Mouse (Mus musculus) left cerebral cortex, postnatal 36 days (tissue): ENCODE data around the gene Sowahd. TPM values are rescaled to one million over a fixed set of nuclear protein-coding genes. Genes with fewer than 3 reads are reported as not detected.

ENCODE experiments used
- DNase-seq, 2 experiments: peaks; one replicate each; pipeline ENCODE4 v3.0.0; 2021 to 2022; ENCODE audit warnings: low spot score in 2 of 2, mixed read lengths in 1 of 2
- intact Hi-C: fragments of 180-260 bp; cut with DNase I; formaldehyde crosslinking; loops from one replicate; pipeline ENCODE4 v1.15.1; 2025
- total RNA-seq, 2 experiments: library from RNA; stranded (reverse); gene quantifications; 2 replicates each; pipeline ENCODE4 v1.2.3; 2021

Sowahd gene
- total RNA-seq, 2 experiments from 2014 or later, result not detected

DNA sequence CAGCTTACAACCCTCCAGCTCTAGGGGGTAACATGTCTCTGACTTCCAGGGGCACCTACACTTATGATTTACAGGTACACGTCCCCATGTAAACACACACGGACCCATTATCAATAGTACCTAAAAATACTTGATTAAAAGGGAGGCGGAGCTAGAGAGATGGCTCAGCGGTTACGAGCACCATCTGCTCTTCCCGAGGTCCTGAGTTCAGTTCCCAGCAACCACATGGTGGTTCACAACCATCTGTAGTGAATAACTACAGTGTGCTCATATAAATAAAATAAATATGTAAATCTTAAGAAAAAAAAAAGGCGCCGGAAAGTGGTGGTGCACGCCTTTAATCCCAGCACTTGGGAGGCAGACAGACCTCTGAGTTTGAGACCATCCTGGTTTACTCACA lies 37.0 kb downstream of the Sowahd start:
- no peak for DNase-seq
- intact Hi-C loops, result no loop called here

DNA sequence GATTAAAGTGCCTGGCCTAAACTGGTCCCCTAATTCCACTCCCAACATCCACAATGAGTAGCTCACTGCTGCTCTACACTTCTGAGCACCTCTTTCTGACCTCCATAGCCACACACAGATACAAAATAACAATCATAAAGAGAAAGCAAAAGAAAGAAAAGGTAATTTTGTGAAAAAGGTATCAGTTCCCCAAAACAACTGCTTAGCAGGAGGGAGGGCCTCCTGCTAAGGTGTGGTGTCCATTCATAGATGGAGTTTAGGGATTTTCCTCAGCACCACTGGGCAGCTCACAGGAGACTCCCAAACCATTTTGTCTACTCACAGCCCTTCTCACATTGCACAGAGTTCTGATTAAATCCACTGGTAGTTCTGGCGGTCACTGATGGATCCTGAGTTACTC lies 40.1 kb downstream of the Sowahd start:
- DNase-seq, result no peak
- intact Hi-C loops, result no loop called here

DNA sequence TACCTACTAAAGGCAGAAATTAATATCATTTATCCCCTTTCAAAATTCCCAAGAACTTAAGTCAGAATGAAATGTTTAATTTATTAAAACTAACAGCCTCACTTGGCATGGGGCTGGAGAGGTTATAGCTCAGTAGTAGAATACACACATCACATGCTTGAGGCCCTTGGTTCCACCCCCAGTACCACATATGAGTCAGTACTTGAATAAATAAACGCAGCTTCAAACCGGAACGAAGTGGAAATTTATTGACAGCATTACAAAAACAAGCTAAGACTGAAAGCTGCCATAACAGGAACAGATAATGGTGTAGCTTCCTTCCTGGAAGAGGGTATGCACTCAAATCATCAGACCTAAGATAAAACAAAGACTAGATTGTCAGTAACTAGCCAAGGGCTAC lies 42.8 kb downstream of the Sowahd start:
- no peak for DNase-seq

DNA sequence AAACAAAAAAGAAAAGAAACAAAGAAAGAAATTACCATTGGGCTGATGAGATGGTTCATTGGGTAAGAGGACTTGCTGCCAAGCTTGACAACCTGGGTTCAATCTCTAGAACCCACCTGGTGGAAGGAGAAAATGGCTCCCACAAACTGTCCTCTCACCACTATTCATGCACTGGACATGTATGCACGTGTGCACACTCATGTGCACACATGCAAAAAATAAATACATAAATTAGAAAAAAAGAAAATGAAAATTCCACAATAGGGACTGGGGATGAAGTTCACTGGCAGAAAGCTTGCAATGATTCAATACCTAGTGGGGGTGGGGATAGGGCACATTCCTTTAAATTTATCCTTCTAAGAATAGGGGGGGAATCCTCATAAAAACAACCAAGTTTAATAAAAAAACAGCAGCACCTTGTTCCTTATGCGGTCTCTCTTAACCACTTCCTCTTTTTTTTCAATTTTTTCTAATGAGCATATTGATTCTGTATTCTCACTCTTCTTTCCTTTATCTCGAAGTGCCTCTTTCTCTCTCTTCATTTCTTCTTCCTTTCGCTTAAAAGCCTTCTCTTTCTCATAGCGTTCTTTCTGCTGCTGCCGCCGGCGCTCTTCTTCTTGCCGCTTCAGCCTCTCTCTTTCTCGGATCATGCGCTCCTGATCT lies 46.6 kb downstream of the Sowahd start:
- no peak for DNase-seq
- intact Hi-C loops, result no loop called here

More for the DNA sequence above, 42.8 kb downstream of the Sowahd start:
- intact Hi-C loops, result no loop called here

DNA sequence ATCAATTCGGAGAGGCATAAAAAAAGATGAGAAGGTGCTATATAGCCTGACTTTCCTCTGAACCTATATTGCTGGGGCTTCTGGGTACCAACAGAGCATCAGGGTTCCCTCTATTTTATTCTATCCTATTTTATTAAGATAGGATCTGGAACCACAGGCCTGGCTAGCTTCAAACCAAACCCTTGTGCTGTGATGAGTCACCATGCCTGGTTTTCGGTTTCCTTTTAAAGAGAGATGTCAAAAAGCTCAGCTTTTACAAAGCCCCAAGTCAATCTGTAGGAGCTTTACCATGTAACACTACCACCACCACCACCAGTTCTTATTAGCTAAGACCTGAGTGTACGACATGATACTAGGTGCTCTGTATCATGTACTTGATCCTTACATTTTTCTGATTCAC lies 50.0 kb downstream of the Sowahd start:
- intact Hi-C loops, result no loop called here
- no peak for DNase-seq

Other genes with a start within 250 kb of the Sowahd start
- gene Ube2a, start 174.9 kb upstream of the Sowahd start, total RNA-seq, result 10 to 100 TPM; 48.7 to 50.8 TPM
- 10 to 100 TPM; 37.2 to 37.7 TPM for gene C330007P06Rik, start 174.7 kb upstream of the Sowahd start, total RNA-seq
- gene Nkrf, start 145.9 kb upstream of the Sowahd start, total RNA-seq, result 10 to 100 TPM; 31.2 to 32.3 TPM
- gene Sept6, start 57.1 kb upstream of the Sowahd start, total RNA-seq, result 10 to 100 TPM; 57.4 to 68.4 TPM
- 100 to 1,000 TPM; 236 to 243 TPM for gene Rpl39, start 36.6 kb downstream of the Sowahd start, total RNA-seq
- gene Upf3b, start 61.5 kb downstream of the Sowahd start, total RNA-seq, result 10 to 100 TPM; 12.8 to 21.5 TPM
- gene Nkap, start 78.0 kb downstream of the Sowahd start, total RNA-seq, result 10 to 100 TPM; 11.3 to 14.1 TPM
- not detected for gene Akap14, start 120.0 kb downstream of the Sowahd start, total RNA-seq
- 100 to 1,000 TPM; 191 to 222 TPM for gene Ndufa1, start 142.3 kb downstream of the Sowahd start, total RNA-seq
- gene Rnf113a1, start 142.4 kb downstream of the Sowahd start, total RNA-seq, result 1 to 10 TPM; 7.5 to 7.6 TPM
- gene Gm9, start 162.2 kb downstream of the Sowahd start, total RNA-seq, result not detected
- not detected for gene Rhox1, start 173.4 kb downstream of the Sowahd start, total RNA-seq
- not detected for gene Rhox2a, start 196.1 kb downstream of the Sowahd start, total RNA-seq
- gene Rhox3a, start 201.1 kb downstream of the Sowahd start, total RNA-seq, result not detected
- gene Rhox4a, start 216.5 kb downstream of the Sowahd start, total RNA-seq, result not detected